Mouse (Mus musculus) cerebellum, adult 2 months (tissue): Measurements from ENCODE around the gene Ankrd13d.
A peak's percentile ranks its signal among the peaks of the same experiment; 100 is the strongest.

Source experiments
- CTCF ChIP-seq: fragments of 200-500 bp; IDR thresholded peaks from 2 replicates; pipeline ENCODE4 v1.5.1; 2011; ENCODE audit warnings: low read depth, mild to moderate bottlenecking, control low read depth, low read length, moderate library complexity, borderline replicate concordance; ENCODE audit not compliant: insufficient read depth
- POLR2A ChIP-seq: fragments of 200-500 bp; IDR thresholded peaks from 2 replicates; pipeline ENCODE4 v1.6.1; 2011; ENCODE audit warnings: low read length, control low read depth, borderline replicate concordance; ENCODE audit not compliant: insufficient read depth

- TF ChIP-seq CTCF (peak; percentile 91), POLR2A (no peak)
Measured at GRCm38 (mm10) chr19:4309776-4310185, 26.8 kb upstream of the Ankrd13d start.
